Mouse (Mus musculus): ENCODE measurements around the gene Gnrhr. TPM values are rescaled to one million over a fixed set of nuclear protein-coding genes. Genes with fewer than 3 reads are reported as not detected.

Gene Gnrhr
- not detected in 2 replicates for polyA plus RNA-seq (2014; fragmentation: Nextera tagmentation; extraction: Ambion mirVana)

DNA sequence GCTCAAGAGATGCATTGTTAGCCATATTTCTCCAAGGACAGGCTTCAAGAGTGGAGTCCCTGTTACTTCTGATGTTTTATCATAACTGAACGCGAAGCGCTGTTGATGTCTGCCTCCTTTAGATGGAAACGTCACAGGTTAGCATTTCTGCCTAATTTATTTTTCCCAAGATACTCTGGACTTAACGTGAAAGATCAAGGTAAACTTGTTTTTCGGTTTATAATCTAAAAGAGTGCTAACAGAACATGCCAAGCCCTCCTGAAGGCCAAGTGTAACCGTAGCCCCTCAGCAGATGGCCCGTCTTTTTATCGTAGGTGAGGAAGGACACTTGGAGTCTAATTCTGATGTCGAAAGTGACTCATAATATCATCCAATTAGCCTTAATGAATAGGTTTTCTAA is at the start of gene Gnrhr:
TSS of gene Gnrhr (minus strand) at position 101 of the 400 bp plus-strand sequence.
- H3K4me2 ChIP-seq (ENCODE audit: low read depth, low read length), result no peak within 1 kb of the TSS
- DNase-seq (ENCODE audit: low spot score) (no peak), ATAC-seq (ENCODE audit: low read depth) (no peak)
- no peaks in the 10 kb centered on the region for H3K36me3 ChIP-seq (ENCODE audit: control insufficient read depth, insufficient read depth, low read length)
- no peaks in the 10 kb centered on the region for H3K9me3 ChIP-seq (ENCODE audit: control insufficient read depth, low read length)
- WGBS, result 90% methylated on average over 10 of the region's 10 CpGs
- no peak within 1 kb of the TSS for H3K4me3 ChIP-seq (ENCODE audit: low read depth, low read length)
- H3K9ac ChIP-seq (ENCODE audit: low read depth, low read length), result no peak within 1 kb of the TSS
- no peaks in the 10 kb centered on the region for H3K4me1 ChIP-seq (ENCODE audit: control insufficient read depth, insufficient read depth, low read length)
- H3K27ac ChIP-seq (replicated peaks; ENCODE audit: low read depth, low read length), result no peak within 1 kb of the TSS
- no peaks in the 10 kb centered on the region for H3K27me3 ChIP-seq (replicated peaks; ENCODE audit: control insufficient read depth, insufficient read depth, low read length)

GRCm38 (mm10) chr5:86246559-86246958 is 48.9 kb upstream of the Gnrhr start:
- Histone ChIP-seq H3K27ac (replicated peaks; ENCODE audit: low read depth, low read length) (no peak overlapping the region), H3K27me3 (replicated peaks; ENCODE audit: control insufficient read depth, insufficient read depth, low read length) (no peaks in the 10 kb centered on the region), H3K4me3 (ENCODE audit: low read depth, low read length) (no peak overlapping the region), H3K4me1 (ENCODE audit: control insufficient read depth, insufficient read depth, low read length) (no peaks in the 10 kb centered on the region), H3K9ac (ENCODE audit: low read depth, low read length) (no peak overlapping the region), H3K36me3 (ENCODE audit: control insufficient read depth, insufficient read depth, low read length) (no peaks in the 10 kb centered on the region), H3K4me2 (ENCODE audit: low read depth, low read length) (no peak overlapping the region), H3K9me3 (ENCODE audit: control insufficient read depth, low read length) (no peaks in the 10 kb centered on the region)
- no peak for ATAC-seq (ENCODE audit: low read depth)
- 90% methylated on average over 11 of the region's 11 CpGs for WGBS
- no peak for DNase-seq (ENCODE audit: low spot score)

DNA sequence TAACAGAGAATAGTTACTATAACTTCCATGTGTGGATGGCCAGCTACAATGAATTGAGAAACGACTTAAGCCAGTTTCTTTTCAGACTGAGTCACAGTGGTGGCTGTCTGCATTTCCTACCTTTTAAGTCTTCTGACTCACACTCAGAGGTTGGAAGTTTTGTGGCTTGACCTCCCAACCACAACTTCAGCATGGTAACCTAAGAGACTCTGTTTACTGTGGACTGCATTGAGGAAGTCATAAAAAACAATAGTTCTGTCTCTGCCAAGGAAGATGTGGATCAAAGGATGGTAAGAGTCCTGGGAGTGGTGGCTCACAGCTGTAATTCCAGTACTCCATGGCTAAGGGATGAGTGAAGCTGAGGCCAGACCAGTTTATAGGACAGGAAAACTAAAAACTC is 47.2 kb upstream of the Gnrhr start:
- ATAC-seq (ENCODE audit: low read depth) (no peak), DNase-seq (ENCODE audit: low spot score) (no peak)
- no peaks in the 10 kb centered on the region for H3K9me3 ChIP-seq (ENCODE audit: control insufficient read depth, low read length)
- H3K4me2 ChIP-seq (ENCODE audit: low read depth, low read length), result no peak overlapping the region
- 68% methylated on average over 1 of the region's 1 CpGs for WGBS
- H3K27ac ChIP-seq (replicated peaks; ENCODE audit: low read depth, low read length), result no peak overlapping the region
- H3K27me3 ChIP-seq (replicated peaks; ENCODE audit: control insufficient read depth, insufficient read depth, low read length), result no peaks in the 10 kb centered on the region
- no peaks in the 10 kb centered on the region for H3K36me3 ChIP-seq (ENCODE audit: control insufficient read depth, insufficient read depth, low read length)
- H3K4me3 ChIP-seq (ENCODE audit: low read depth, low read length), result no peak overlapping the region
- H3K4me1 ChIP-seq (ENCODE audit: control insufficient read depth, insufficient read depth, low read length), result no peaks in the 10 kb centered on the region
- no peak overlapping the region for H3K9ac ChIP-seq (ENCODE audit: low read depth, low read length)

- Histone ChIP-seq H3K4me3 (ENCODE audit: low read depth, low read length) (no peak overlapping the region), H3K27ac (replicated peaks; ENCODE audit: low read depth, low read length) (no peak overlapping the region), H3K27me3 (replicated peaks; ENCODE audit: control insufficient read depth, insufficient read depth, low read length) (no peaks in the 10 kb centered on the region), H3K4me1 (ENCODE audit: control insufficient read depth, insufficient read depth, low read length) (no peaks in the 10 kb centered on the region), H3K9me3 (ENCODE audit: control insufficient read depth, low read length) (no peaks in the 10 kb centered on the region), H3K4me2 (ENCODE audit: low read depth, low read length) (no peak overlapping the region), H3K36me3 (ENCODE audit: control insufficient read depth, insufficient read depth, low read length) (no peaks in the 10 kb centered on the region), H3K9ac (ENCODE audit: low read depth, low read length) (no peak overlapping the region)
- 79% methylated on average over 3 of the region's 3 CpGs for WGBS
- DNase-seq (ENCODE audit: low spot score), result no peak
- ATAC-seq (ENCODE audit: low read depth), result no peak
Measured at GRCm38 (mm10) chr5:86244275-86244674, 46.6 kb upstream of the Gnrhr start.

GRCm38 (mm10) chr5:86227156-86227853 is 29.6 kb upstream of the Gnrhr start:
- DNase-seq (ENCODE audit: low spot score) (no peak), ATAC-seq (ENCODE audit: low read depth) (no peak)
- no peak overlapping the region for H3K27ac ChIP-seq (replicated peaks; ENCODE audit: low read depth, low read length)
- no peaks in the 10 kb centered on the region for H3K27me3 ChIP-seq (replicated peaks; ENCODE audit: control insufficient read depth, insufficient read depth, low read length)
- no peak overlapping the region for H3K4me3 ChIP-seq (ENCODE audit: low read depth, low read length)
- no peaks in the 10 kb centered on the region for H3K36me3 ChIP-seq (ENCODE audit: control insufficient read depth, insufficient read depth, low read length)
- H3K9ac ChIP-seq (ENCODE audit: low read depth, low read length), result no peak overlapping the region
- 73% methylated on average over 5 of the region's 5 CpGs for WGBS
- no peaks in the 10 kb centered on the region for H3K4me1 ChIP-seq (ENCODE audit: control insufficient read depth, insufficient read depth, low read length)
- no peaks in the 10 kb centered on the region for H3K9me3 ChIP-seq (ENCODE audit: control insufficient read depth, low read length)
- H3K4me2 ChIP-seq (ENCODE audit: low read depth, low read length), result no peak overlapping the region

GRCm38 (mm10) chr5:86191356-86191755 is 6.3 kb downstream of the Gnrhr start:
- Histone ChIP-seq H3K27me3 (replicated peaks; ENCODE audit: control insufficient read depth, insufficient read depth, low read length) (no peaks in the 10 kb centered on the region), H3K9ac (ENCODE audit: low read depth, low read length) (no peak overlapping the region), H3K27ac (replicated peaks; ENCODE audit: low read depth, low read length) (no peak overlapping the region), H3K4me1 (ENCODE audit: control insufficient read depth, insufficient read depth, low read length) (no peaks in the 10 kb centered on the region), H3K4me3 (ENCODE audit: low read depth, low read length) (no peak overlapping the region), H3K36me3 (ENCODE audit: control insufficient read depth, insufficient read depth, low read length) (no peaks in the 10 kb centered on the region), H3K9me3 (ENCODE audit: control insufficient read depth, low read length) (no peaks in the 10 kb centered on the region), H3K4me2 (ENCODE audit: low read depth, low read length) (no peak overlapping the region)
- DNase-seq (ENCODE audit: low spot score), result peak; percentile 67
- no peak for ATAC-seq (ENCODE audit: low read depth)
- WGBS, result 15% methylated on average over 4 of the region's 4 CpGs

- Histone ChIP-seq H3K36me3 (ENCODE audit: control insufficient read depth, insufficient read depth, low read length) (no peaks in the 10 kb centered on the region), H3K27ac (replicated peaks; ENCODE audit: low read depth, low read length) (no peak overlapping the region), H3K9me3 (ENCODE audit: control insufficient read depth, low read length) (no peaks in the 10 kb centered on the region), H3K4me1 (ENCODE audit: control insufficient read depth, insufficient read depth, low read length) (no peaks in the 10 kb centered on the region), H3K4me3 (ENCODE audit: low read depth, low read length) (no peak overlapping the region), H3K9ac (ENCODE audit: low read depth, low read length) (no peak overlapping the region), H3K27me3 (replicated peaks; ENCODE audit: control insufficient read depth, insufficient read depth, low read length) (no peaks in the 10 kb centered on the region), H3K4me2 (ENCODE audit: low read depth, low read length) (no peak overlapping the region)
- DNase-seq (ENCODE audit: low spot score), result peak; percentile 54
- 23% methylated on average over 5 of the region's 5 CpGs for WGBS
- no peak for ATAC-seq (ENCODE audit: low read depth)
Measured at GRCm38 (mm10) chr5:86190770-86191169, 6.9 kb downstream of the Gnrhr start.

DNA sequence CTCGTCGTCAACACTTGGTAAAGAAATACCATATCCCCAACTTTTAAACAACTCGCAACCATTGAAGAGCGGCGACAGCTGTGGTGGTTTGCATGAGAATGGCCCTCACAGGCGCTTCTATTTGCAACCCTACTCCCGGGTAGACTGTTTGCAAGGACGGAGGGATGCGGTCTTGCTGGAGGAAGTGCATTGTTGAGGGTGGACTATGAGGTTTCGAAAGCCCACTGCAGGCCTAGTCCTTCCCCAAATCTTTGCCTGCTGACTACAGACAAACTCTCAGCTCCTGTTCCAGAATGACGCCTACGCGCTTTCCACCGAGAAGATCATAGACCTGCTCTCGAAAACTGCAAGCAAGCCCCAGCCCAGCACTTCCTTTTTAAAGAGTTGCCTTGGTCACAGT is 7.4 kb downstream of the Gnrhr start:
- H3K4me1 ChIP-seq (ENCODE audit: control insufficient read depth, insufficient read depth, low read length), result no peaks in the 10 kb centered on the region
- WGBS, result 49% methylated on average over 15 of the region's 15 CpGs
- DNase-seq (ENCODE audit: low spot score) (no peak), ATAC-seq (ENCODE audit: low read depth) (no peak)
- no peaks in the 10 kb centered on the region for H3K27me3 ChIP-seq (replicated peaks; ENCODE audit: control insufficient read depth, insufficient read depth, low read length)
- H3K9me3 ChIP-seq (ENCODE audit: control insufficient read depth, low read length), result no peaks in the 10 kb centered on the region
- no peak overlapping the region for H3K4me3 ChIP-seq (ENCODE audit: low read depth, low read length)
- H3K9ac ChIP-seq (ENCODE audit: low read depth, low read length), result no peak overlapping the region
- no peaks in the 10 kb centered on the region for H3K36me3 ChIP-seq (ENCODE audit: control insufficient read depth, insufficient read depth, low read length)
- H3K4me2 ChIP-seq (ENCODE audit: low read depth, low read length), result no peak overlapping the region
- no peak overlapping the region for H3K27ac ChIP-seq (replicated peaks; ENCODE audit: low read depth, low read length)

DNA sequence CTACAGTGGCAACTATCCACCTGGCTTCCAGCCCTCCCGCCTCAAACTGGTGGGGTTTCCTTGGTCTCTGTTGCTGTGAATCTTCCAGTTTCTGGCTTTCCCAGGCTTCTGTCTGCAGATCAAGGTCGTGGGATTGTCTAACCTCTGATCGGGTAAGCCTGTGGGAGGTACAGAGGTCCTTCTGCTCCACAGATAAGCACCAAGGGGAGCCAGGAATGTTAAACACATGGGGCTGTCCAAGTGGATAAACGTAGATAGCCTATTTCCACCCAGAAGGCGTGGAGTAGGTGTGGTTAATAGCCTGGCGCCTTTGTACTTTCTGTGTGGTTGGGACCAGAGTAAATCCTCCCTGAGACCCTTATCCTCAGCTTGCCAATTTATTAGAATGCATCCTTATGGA is 10.3 kb downstream of the Gnrhr start:
- 74% methylated on average over 6 of the region's 6 CpGs for WGBS

More for the DNA sequence above, 10.3 kb downstream of the Gnrhr start:
- Histone ChIP-seq H3K36me3 (ENCODE audit: control insufficient read depth, insufficient read depth, low read length) (no peaks in the 10 kb centered on the region), H3K27me3 (replicated peaks; ENCODE audit: control insufficient read depth, insufficient read depth, low read length) (no peaks in the 10 kb centered on the region), H3K27ac (replicated peaks; ENCODE audit: low read depth, low read length) (no peak overlapping the region), H3K4me1 (ENCODE audit: control insufficient read depth, insufficient read depth, low read length) (no peaks in the 10 kb centered on the region), H3K9me3 (ENCODE audit: control insufficient read depth, low read length) (no peaks in the 10 kb centered on the region), H3K4me3 (ENCODE audit: low read depth, low read length) (no peak overlapping the region), H3K9ac (ENCODE audit: low read depth, low read length) (no peak overlapping the region), H3K4me2 (ENCODE audit: low read depth, low read length) (no peak overlapping the region)
- DNase-seq (ENCODE audit: low spot score) (no peak), ATAC-seq (ENCODE audit: low read depth) (no peak)
